Mouse (Mus musculus): ENCODE data around the gene Fbxl21. TPM values are rescaled to one million over a fixed set of nuclear protein-coding genes. Genes with fewer than 3 reads are reported as not detected.
A peak's percentile ranks its signal among the peaks of the same experiment; 100 is the strongest.

The Fbxl21 gene
- total RNA-seq, 2 experiments from 2014 or later = 0.24 to 0.79 TPM

DNA sequence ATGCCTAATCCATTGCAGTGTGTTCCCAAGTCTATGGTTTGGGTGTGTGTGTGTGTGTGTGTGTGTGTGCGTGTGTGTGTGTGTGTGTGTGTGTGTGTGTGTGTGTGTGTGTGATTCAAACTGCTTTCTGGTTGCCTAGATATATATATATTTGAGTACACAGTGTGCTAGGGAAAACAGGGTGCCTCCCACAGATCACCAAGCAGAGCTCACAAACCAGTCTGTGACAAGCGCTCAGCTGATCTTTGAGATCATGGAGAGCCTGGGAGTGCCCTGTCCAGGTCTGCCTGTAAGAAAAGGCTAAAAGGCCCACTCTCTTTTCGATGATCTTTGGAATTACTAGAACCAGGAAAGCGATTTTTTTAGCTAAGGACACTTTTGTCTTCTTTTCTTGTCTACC lies 52.8 kb downstream of the Fbxl21 start:
- no peak for DNase-seq
- intact Hi-C loops (cut with DNase I) = loop anchor here (1.0 to 5.0 kb wide), 4 partner anchors 42 to 162 kb away; no protein-coding TSS in a partner anchor

DNA sequence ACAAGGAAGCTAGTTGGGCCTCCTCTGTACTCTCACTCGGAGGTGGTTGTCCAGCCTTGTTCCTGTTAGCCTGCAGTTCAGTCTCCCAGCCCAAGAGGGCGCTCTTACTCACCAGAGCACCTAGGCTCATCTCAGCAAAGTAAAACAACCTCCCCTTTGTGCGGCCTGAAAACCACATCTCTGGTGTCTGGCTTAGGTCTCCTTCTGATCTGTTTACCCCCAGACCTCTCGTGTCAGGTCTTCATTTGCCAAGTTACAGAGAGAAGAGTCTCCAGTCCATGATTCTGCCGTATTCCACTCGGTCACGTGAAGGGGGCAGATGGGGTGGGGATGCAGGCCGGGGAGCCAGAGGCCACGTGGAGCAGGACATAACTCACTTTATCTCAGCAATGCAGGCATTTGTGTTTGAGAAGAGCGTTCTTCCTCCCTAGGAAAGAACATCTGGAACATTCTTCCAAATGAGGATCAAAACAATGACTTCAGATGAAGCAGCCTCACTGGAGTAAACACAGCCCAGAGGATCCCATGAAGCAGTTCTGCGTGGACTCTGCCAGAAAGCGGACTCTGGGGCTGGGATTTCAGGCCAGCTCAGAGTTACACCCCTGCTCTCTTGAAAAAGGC lies 53.5 kb downstream of the Fbxl21 start:
- peak; percentile 83 to 86 for DNase-seq
- intact Hi-C loops (cut with DNase I) = loop anchor here (1.0 to 5.0 kb wide), 4 partner anchors 41 to 161 kb away; no protein-coding TSS in a partner anchor

DNA sequence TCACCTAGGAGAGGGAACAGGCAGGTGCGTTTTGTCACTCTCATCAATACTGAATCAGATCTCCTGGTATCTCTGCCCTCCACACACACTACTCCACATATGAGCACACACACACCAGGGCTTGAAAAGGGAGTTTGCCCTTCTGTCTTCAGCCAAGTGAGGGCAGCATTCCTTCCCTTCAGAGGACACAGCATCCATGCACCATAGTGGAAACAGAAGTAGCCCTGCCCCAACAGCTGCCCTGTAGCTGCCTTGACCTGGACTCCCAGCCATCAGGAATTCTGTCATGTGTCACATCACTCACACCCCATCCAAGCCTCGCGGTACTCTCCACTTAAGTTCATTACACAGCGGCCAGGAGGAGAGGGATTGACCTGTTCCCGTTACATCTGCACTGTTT lies 55.8 kb downstream of the Fbxl21 start:
- intact Hi-C loops (cut with DNase I) = loop anchor here (5.0 kb wide), 1 partner anchor 159 kb away; no protein-coding TSS in a partner anchor
- no peak for DNase-seq

DNA sequence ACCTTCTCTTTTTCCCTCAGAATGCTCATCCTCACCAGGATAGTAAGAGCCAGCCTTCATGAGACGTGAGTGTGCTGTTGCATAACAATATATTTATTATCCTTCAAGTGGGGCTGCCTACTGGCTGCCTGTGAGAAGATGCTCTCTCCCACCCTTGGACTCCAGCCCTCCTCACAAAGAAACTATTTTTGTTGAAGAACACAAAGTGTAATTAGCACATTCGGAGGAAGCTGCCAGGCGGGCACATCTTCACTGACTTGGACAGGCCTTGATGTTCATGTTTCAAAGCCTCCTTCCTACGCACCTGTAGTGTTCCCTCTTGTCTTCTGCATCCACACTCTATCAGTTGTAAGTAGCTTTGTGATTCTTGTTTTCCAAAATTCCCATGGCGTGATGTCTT lies 58.2 kb downstream of the Fbxl21 start:
- intact Hi-C loops (cut with DNase I) = no loop called here
- DNase-seq = no peak

DNA sequence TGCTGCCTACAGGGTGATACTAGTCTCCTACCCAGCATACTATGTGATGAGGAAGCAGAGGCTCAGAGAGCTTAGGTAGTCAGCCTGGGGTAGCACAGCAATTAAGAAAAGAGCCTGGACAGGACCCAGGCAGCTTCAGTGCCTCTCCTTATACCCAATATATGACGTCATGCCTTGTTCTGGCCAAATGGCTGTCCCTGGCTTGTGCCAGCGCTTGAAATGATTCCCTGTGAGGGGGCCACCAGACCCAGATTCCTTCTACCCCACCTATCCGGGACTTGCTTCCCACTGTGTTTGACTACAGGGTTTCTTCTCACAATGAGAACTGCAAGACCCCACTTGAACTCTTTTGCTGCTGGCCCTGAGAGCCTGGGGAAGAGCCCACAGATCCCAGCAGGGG lies 59.2 kb downstream of the Fbxl21 start:
- intact Hi-C loops (cut with DNase I) = no loop called here
- no peak for DNase-seq

DNA sequence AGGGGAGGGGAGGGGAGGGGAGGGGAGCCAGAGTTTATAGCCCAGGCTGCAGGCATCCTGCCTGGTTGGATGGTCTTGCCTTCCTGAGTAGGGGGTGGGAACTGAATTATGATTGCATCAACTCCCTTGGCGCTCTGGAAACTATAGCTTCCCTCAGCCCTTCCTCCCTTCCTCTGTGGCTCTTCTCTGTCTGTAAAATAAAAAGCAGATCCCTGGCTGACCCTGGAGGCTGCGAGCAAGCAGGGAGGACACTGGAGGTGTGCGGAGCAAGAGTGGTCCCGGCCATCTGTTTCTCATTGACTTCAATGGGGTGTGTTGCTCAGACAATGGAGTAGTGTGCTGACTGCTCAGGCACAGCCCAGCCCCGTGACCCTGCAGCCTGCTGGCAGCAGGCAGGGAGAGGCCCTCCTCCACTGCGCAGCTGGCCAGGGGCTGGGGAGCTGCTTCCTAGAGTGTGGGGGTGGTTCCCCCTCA lies 59.7 kb downstream of the Fbxl21 start:
- intact Hi-C loops (cut with DNase I) = no loop called here
- peak; percentile 64 to 69 for DNase-seq

DNA sequence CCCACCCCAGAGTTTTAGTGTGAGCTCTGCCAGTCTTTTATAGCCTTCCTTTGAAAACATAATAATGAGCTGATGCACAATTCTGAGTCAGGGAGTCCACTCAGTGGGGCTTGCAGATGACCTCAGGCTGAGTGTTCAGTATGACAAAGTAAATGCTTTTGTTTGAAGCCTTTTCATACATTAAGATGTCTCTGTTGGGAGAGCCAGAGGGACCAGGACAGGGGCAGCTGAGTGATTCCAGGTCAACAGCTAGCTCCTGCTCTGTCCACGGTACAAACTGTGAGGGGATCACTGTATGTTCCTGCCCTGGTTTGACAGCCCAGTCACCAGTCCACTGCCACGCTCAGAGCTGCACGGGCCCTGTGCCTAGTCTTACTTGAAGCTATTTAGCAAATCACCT lies 60.4 kb downstream of the Fbxl21 start:
- intact Hi-C loops (cut with DNase I) = no loop called here
- no peak for DNase-seq

DNA sequence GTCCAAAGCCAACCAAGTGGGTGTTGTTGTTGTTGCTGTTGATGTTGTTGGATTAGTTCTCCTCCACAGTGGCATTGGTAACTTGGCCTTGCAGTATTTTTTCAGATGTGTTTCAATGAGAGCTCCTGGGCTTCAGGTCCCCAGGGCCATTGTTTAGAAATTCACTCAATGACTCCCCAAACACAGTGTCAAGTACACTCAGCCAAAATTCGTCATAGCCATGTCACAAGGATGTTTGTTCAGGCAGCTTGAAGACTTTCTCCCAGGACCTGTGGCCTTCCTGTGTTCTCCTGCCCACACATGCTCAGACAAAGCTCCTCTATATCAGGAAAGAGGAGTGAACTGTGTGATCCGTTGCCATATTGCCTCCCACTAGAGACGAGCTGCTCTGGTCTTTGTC lies 63.8 kb downstream of the Fbxl21 start:
- intact Hi-C loops (cut with DNase I) = no loop called here
- no peak for DNase-seq

Other genes starting within 250 kb of the Fbxl21 start
- under 1 TPM; 0.27 to 0.57 TPM for gene Cxcl14, start 225.9 kb upstream of the Fbxl21 start, total RNA-seq (2021)
- gene Gm3045, start 95.9 kb upstream of the Fbxl21 start, total RNA-seq (2021) = not detected
- under 1 TPM in 1 of 2 experiments, not detected in 1; 0.07 TPM for gene Slc25a48, start 84.1 kb upstream of the Fbxl21 start, total RNA-seq (2021)
- gene Il9, start 40.2 kb upstream of the Fbxl21 start, total RNA-seq (2021) = not detected
- not detected for gene Lect2, start 26.0 kb downstream of the Fbxl21 start, total RNA-seq (2021)
- gene Tgfbi, start 87.1 kb downstream of the Fbxl21 start, total RNA-seq (2021) = 10 to 100 TPM; 17.1 to 22.3 TPM
- 10 to 100 TPM; 38.7 to 40.2 TPM for gene Smad5, start 180.5 kb downstream of the Fbxl21 start, total RNA-seq (2021)
- 1 to 10 TPM in 1 of 2 experiments, not detected in 1; 1.1 TPM for gene Gm45623, start 231.4 kb downstream of the Fbxl21 start, total RNA-seq (2021)

Measured in heart, postnatal 14 days (tissue).